Mouse (Mus musculus) cerebral cortex, adult 2 months (tissue): Measurements from ENCODE around the gene Iqcf3.

Experiments
- WGBS: fragments of 180-500 bp; shearing (Covaris S2); methylation state at CpG from one replicate; pipeline ENCODE4 v1.1.7; 2018; 5-methylcytosine and 5-hydroxymethylcytosine counted together

The Iqcf3 gene

DNA sequence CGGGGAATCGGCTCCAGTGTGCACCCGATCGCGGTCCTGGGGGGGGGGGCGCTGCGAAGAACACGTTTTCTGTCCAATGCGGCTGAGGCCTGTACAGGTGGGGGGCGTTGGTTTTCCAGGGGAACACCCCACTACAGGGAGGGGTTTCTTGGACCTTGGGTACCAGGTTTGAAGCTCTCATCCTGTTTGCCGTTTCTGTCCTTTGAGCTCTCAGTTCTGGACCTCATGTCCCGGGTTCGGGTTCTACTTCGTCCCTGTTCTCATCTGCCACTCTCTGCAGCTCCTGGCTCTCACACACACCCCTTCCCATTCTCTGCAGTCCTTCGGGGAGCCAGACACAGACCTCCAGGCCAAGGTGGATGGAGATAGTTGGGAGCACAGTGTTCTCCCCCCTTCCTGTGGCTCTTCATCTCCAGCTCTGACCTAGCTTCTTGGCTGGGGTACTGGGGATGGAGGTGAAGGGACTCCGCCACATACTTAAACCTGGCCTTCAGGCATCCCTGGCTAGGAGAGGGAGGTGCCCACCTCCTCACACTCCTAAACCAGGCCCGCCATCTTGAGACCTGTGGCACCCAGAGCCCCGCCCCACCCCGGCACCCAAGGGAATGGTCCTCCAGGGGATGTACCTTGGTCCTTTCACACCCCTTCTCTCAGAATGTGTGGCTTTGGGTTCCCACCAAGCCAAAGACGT lies 107.2 kb downstream of the Iqcf3 start:
- WGBS, result 7% methylated on average over 20 of the region's 20 CpGs

DNA sequence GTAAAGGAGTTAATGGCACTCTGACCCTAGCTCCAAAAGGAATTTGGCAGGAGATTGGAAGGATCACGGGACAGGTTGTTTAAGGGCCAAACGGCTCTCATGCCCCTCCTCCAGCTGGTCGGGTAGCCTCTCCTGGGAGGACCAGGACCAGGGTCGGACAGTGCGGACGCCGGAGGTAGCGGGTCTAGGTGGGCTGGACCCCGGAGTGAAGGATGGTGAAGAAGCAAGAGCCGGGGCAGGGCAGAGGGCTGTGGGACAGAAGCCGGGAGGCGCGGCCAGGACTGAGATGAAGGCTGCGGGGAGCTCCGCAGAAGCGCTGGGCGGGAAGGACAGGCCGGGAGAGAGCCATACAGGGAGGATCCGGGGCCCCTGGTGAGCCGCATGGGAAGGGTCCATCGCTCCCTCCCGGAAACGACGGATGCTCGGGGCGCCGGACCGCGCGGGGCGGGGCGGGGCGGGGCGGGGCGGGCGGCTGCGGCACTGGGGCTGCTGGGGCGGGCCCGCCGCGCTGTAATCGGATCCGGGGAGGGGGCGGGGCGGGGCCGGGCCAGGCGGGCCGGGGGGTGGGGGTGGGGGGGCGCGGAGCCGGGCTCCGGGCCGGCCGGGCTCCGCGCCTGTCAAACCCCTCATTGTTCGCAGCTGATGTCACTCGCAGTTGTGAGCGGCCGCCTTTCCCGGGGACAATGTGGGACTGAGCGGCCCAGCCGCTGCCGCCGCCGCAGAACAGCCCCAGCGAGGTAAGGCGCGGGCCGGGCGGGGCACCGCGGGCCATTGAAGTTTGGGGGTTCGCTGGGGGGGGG lies 108.0 kb downstream of the Iqcf3 start, which contains the start of gene Pcbp4:
TSS of gene Pcbp4 (plus strand) at position 21 of the 800 bp plus-strand sequence.
- 2% methylated on average over 54 of the region's 74 CpGs for WGBS
